Mouse (Mus musculus): ENCODE measurements around the gene Rex1bd.

Rex1bd gene

GRCm38 (mm10) chr8:70503062-70503750 lies 3.3 kb downstream of the Rex1bd start:
- in situ Hi-C loops (cut with MboI, MseI) = loop anchor here in 1 of 2 experiments (10.0 kb wide), 1 partner anchor 88 kb away; no protein-coding TSS in a partner anchor

DNA sequence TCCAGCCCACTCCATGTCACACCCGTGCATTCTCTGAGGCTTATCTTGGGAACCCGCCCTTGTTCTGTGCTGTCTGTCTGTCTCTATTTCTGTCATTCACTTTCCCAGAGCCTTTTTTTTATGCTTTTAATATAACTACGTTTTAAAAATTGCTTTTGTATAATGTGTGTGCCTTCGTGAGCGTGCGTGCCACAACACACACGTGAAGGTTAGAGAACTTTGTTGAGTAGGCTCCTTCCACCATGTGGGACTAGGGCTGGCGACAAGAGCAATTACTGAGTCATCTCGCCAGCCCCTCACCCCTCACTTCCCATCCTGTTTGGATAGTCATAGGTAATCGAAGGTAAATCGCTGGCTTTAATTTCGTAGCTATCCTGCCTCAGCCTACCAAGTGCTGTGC lies 4.0 kb downstream of the Rex1bd start:
- in situ Hi-C loops (cut with MboI, MseI) = loop anchor here in 1 of 2 experiments (10.0 kb wide), 1 partner anchor 88 kb away; no protein-coding TSS in a partner anchor

DNA sequence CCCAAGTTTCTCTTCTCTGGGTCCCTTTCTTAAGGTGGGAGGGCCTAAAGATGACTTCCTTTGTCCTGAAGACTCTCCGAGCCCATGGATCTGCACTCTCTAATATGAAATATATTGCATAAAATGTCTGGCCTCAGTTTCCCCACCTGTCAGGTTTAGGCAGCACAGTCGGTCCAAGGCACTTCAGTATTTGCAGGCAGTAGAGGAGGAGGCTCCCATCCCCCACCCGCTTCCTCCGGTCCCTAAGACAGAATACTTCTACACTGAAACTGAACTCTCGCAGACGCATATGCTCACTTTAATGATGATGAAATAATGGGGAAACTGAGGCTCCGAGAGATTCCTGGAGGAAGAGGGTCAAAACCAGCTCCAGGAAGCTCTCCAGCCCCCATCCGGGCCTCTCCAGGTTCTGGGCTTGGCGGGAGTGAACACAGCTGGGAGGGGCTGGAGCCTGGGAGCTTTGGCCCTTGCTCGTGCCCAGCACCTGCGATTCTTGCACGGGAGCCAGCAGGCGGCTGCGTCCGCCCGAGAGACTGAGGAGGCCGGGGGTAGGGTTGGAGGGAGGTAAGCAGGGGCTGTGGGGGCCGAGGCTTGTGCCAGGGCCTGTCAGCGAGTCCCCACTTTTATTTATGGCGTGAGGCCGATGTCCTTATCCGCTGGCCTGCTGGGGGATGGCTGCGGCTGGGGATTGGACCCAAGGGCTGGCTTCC lies 4.6 kb downstream of the Rex1bd start:
- in situ Hi-C loops (cut with MboI, MseI) = loop anchor here in 1 of 2 experiments (10.0 kb wide), 1 partner anchor 87 kb away; no protein-coding TSS in a partner anchor

DNA sequence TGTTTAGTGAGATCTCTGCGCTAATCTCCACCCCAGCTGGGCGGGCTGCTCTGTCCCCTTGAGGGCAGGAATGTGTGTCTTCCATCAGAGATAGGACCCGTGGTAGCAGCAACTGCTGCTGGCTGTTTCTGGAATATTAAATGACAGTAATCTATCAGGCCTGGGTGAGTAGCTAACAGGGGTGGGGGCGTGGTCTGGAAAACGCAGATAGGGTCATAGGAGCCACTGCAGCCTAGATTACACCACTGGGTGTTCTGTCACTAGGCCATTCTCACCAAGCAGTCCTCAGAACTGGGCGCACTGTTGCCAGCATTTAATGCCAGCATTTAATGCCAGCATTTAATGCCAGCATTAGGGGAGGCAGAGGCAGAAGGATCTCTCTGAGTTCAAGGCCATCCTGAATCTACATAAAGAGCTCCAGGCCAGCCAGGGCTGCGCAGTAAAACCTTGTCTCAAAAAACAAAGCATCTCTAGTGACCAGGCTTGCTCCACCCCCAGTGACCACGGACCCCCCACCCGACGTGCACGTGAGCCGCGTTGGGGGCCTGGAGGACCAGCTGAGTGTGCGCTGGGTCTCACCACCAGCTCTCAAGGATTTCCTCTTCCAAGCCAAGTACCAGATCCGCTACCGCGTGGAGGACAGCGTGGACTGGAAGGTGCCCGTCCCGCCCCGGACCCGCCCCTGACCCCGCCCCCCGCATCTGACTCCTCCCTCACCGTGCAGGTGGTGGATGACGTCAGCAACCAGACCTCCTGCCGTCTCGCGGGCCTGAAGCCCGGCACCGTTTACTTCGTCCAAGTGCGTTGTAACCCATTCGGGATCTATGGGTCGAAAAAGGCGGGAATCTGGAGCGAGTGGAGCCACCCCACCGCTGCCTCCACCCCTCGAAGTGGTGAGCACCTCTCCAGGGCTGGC lies 5.9 kb downstream of the Rex1bd start:
- in situ Hi-C loops (cut with MboI, MseI) = loop anchor here in 1 of 2 experiments (10.0 kb wide), 1 partner anchor 86 kb away; no protein-coding TSS in a partner anchor

DNA sequence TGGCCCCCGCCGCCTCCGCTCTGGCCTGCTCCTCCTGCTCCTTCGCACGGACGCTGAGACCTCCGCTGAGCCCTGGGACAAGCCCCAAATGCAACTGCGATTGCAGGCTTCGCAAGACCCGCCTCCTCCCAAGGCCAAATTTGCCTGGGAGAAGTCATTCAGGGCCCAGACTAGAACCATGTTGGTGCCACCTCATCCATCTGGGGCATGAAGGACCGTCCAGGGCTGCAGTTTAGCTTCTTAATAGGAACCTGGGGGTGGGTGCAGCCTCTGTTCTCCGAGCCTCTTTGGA lies 10.8 kb downstream of the Rex1bd start:
- in situ Hi-C loops (cut with MboI, MseI) = no loop called here

GRCm38 (mm10) chr8:70495001-70495770 lies 11.4 kb downstream of the Rex1bd start:
- in situ Hi-C loops (cut with MboI, MseI) = no loop called here

DNA sequence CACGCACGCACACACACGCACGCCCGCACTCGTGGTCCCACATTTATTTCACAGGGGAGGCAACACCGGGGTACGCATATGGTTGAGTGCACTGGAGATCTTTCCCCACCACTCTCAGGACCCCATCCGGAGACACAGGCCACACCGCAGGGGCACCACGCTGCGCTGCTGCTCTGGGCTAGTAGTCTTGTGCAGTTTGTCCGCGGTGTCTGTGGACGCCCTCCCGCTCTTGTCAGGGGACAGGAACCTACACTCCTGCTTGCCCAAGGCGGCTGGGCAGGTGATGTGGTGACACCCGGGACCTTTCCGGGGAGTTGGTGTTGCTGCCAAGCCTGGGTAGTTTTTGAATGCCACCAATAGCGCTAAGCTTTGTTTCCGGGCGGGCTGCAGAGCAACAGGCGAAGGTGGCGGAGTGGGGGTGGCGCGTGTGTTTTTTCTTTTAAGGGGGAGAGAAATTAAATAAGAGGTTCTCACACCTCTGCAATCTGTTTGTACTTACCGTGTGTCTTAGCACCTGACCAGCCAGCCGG lies 12.1 kb downstream of the Rex1bd start:
- in situ Hi-C loops (cut with MboI, MseI) = loop anchor here in 1 of 2 experiments (5.0 kb wide), 1 partner anchor 117 kb away; no protein-coding TSS in a partner anchor

- in situ Hi-C loops (cut with MboI, MseI) = loop anchor here in 1 of 2 experiments (5.0 kb wide), 1 partner anchor 117 kb away; no protein-coding TSS in a partner anchor
Observed at GRCm38 (mm10) chr8:70493692-70494415, 12.7 kb downstream of the Rex1bd start.

DNA sequence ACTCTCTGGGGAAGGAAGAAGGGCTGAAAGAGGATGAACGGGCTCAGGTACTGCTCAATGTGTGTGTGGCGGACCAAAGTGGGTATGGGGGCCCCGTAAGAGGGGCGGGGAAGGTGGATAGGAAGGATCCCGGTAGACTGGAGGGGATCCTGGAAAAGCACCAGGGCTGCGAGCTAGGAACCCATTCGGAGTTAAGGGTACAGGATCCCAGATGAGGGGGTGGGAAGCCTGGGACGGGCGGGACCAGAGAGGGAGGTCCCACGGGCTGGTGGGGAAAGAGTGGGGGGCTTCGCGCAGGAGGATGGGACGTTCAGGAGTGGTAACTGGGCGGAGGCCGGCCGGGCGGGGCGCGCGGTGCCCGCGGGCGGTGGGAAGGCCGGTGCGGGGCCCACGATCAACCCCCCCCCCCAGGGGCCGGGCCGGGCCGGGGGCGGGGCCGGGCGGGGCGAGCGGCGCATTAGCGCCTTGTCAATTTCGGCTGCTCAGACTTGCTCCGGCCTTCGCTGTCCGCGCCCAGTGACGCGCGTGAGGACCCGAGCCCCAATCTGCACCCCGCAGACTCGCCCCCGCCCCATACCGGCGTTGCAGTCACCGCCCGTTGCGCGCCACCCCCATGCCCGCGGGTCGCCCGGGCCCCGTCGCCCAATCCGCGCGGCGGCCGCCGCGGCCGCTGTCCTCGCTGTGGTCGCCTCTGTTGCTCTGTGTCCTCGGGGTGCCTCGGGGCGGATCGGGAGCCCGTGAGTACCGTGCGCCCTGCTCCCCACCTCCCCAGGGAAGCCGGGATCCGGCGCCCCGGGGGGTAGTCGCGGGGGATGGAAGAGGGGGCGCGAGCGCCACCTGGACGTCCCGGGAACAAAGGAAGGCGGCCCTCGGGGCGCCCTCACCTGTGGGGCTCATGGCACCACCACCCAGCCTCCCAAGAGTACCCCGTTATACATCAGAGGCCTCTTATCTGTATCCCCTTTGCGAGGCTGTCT lies 13.6 kb downstream of the Rex1bd start, which contains the start of gene Crlf1:
Gene Crlf1, plus strand, starts transcription at position 495 of the 977 bp plus-strand sequence.
- in situ Hi-C loops (cut with MboI, MseI) = loop anchor here in 1 of 2 experiments (5.0 kb wide), 1 partner anchor 116 kb away; no protein-coding TSS in a partner anchor

GRCm38 (mm10) chr8:70490880-70491495 lies 15.6 kb downstream of the Rex1bd start:
- in situ Hi-C loops (cut with MboI, MseI) = loop anchor here in 1 of 2 experiments (5.0 kb wide), 1 partner anchor 114 kb away; no protein-coding TSS in a partner anchor

- in situ Hi-C loops (cut with MboI, MseI) = loop anchor here in 1 of 2 experiments (5.0 kb wide), 1 partner anchor 113 kb away; no protein-coding TSS in a partner anchor
Observed at GRCm38 (mm10) chr8:70490061-70490879, 16.3 kb downstream of the Rex1bd start.

DNA sequence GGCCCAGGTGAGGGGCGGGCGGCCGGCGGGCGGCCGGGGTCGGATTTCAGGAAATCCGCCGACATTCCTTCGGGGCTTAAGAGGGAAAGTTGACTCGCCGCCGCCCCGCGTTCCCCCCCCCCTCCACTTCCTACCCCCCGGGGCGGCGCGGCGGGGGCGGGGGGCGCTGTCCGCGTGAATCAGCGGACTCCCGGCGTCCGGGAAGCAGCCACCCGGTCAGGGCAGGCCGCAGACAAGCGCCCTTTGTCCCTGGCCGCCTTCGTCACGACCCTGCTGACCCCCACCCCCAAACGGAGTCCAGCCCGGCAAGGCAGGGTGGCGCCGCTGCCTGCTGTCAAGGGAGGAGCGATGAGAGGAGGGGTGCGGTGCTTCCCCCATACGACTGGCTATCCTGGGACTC lies 17.0 kb downstream of the Rex1bd start:
- in situ Hi-C loops (cut with MboI, MseI) = loop anchor here in 1 of 2 experiments (5.0 kb wide), 1 partner anchor 42 kb away; no protein-coding TSS in a partner anchor

GRCm38 (mm10) chr8:70488931-70489470 lies 17.6 kb downstream of the Rex1bd start:
- in situ Hi-C loops (cut with MboI, MseI) = loop anchor here in 1 of 2 experiments (5.0 kb wide), 1 partner anchor 42 kb away; no protein-coding TSS in a partner anchor

- in situ Hi-C loops (cut with MboI, MseI) = loop anchor here in 1 of 2 experiments (5.0 kb wide), 1 partner anchor 41 kb away; no protein-coding TSS in a partner anchor
Observed at GRCm38 (mm10) chr8:70487993-70488796, 18.4 kb downstream of the Rex1bd start.

GRCm38 (mm10) chr8:70486941-70487520 lies 19.5 kb downstream of the Rex1bd start, which contains the start of gene Tmem59l:
TSS of gene Tmem59l (minus strand) at chr8:70487358.
- in situ Hi-C loops (cut with MboI, MseI) = loop anchor here in 1 of 2 experiments (5.0 kb wide), 1 partner anchor 40 kb away; no protein-coding TSS in a partner anchor

Data from T-helper 17 cell (primary cell).